Mouse (Mus musculus) brain, embryonic 14.5 days (tissue): ENCODE data around the gene Scly. TPM values are rescaled to one million over a fixed set of nuclear protein-coding genes. Genes with fewer than 3 reads are reported as not detected.

Experiments
- DNase-seq: peaks from one replicate; pipeline ENCODE4 v3.0.0-alpha.2; 2011; ENCODE audit warnings: low read depth
- CTCF ChIP-seq: fragments of 200-500 bp; IDR thresholded peaks from 2 replicates; pipeline ENCODE4 v1.5.1; 2012; ENCODE audit warnings: inconsistent platforms, mild to moderate bottlenecking, moderate library complexity, borderline replicate concordance; ENCODE audit not compliant: insufficient read depth, insufficient read length; ENCODE audit errors: extremely low read depth
- POLR2A ChIP-seq: fragments of 200-500 bp; IDR thresholded peaks from 2 replicates; pipeline ENCODE4 v1.6.1; 2012; ENCODE audit warnings: mild to moderate bottlenecking, inconsistent platforms, borderline replicate concordance; ENCODE audit not compliant: poor library complexity, insufficient read depth, insufficient read length, severe bottlenecking; ENCODE audit errors: extremely low read depth
- polyA plus RNA-seq: library from polyadenylated mRNA; depleted of rRNA; stranded (reverse); fragments of >200 nt; gene quantifications from 2 replicates; pipeline ENCODE4 v1.2.3, GENCODE M21; 2012; rRNA removed

Scly gene
- polyA plus RNA-seq, 1 experiment = 12.7 TPM

DNA sequence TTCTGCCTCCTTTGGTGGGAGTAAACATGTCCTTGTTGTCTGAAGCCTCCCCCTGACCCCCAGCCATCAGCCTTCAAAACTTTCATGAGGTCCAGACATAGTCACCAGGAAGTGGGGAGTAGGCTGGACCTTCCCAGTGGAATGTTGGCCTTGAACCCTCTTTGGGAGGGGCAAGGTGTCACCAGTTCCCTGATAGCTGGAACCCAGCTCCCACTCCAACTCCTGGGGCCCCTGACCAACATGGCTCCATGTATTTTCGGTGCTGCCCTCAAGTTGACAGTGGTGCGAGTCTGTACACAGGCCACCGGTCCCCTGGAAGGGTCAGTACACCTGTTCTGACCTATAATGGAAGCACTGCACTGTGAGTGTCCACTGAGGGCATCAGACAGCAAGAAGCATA, 69.2 kb downstream of the Scly start:
- TF ChIP-seq POLR2A (no peak), CTCF (no peak)
- no peak for DNase-seq

DNA sequence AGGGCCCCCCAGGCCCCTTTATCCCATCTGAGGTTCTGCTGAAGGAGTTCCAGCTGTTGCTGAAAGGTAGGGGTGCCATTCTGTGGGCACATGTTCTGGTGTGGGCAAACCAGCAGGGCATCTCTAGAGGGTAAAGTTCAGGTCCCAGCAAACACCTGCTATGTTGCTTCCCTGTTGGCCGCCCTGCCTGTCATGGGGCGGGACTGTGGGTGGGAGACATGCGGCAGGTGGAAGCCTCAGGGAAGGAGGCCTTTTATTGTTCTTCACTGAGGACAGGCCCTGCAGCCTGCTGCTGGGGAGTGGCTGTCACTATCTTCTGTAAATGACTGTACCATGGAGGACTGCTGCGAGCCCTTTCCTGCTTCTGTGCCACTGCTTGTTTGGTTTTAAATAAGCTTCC, 71.3 kb downstream of the Scly start:
- DNase-seq = no peak
- TF ChIP-seq CTCF (no peak), POLR2A (no peak)

- DNase-seq = no peak
- TF ChIP-seq CTCF = no peak
- TF ChIP-seq POLR2A = no peak
These were observed 71.9 kb downstream of the Scly start for GRCm38 (mm10) chr1:91370055-91370454.

Other genes with a start within 250 kb of the Scly start
- 0.19 and 0.26 TPM in 2 replicates for gene Rbm44, start 153.2 kb upstream of the Scly start, polyA plus RNA-seq
- gene Ramp1, start 118.5 kb upstream of the Scly start, polyA plus RNA-seq = 2.6 and 3.8 TPM in 2 replicates
- gene Ube2f, start 48.0 kb upstream of the Scly start, polyA plus RNA-seq = 45.8 and 58.6 TPM in 2 replicates
- 0.08 and 0.10 TPM in 2 replicates for gene Espnl, start 23.7 kb downstream of the Scly start, polyA plus RNA-seq
- 0.15 and 0.22 TPM in 2 replicates for gene Klhl30, start 52.7 kb downstream of the Scly start, polyA plus RNA-seq
- gene Erfe, start 68.1 kb downstream of the Scly start, polyA plus RNA-seq = 0.26 and 0.40 TPM in 2 replicates
- 118 and 128 TPM in 2 replicates for gene Ilkap, start 100.5 kb downstream of the Scly start, polyA plus RNA-seq
- gene Hes6, start 115.7 kb downstream of the Scly start, polyA plus RNA-seq = 144 and 245 TPM in 2 replicates
- 8.9 and 9.4 TPM in 2 replicates for gene Per2, start 161.0 kb downstream of the Scly start, polyA plus RNA-seq
- gene Traf3ip1, start 196.3 kb downstream of the Scly start, polyA plus RNA-seq = 18.3 and 20.1 TPM in 2 replicates
- gene Asb1, start 242.2 kb downstream of the Scly start, polyA plus RNA-seq = 15.5 and 16.9 TPM in 2 replicates